Mouse (Mus musculus): ENCODE data around the gene Olfr8. TPM values are rescaled to one million over a fixed set of nuclear protein-coding genes. Genes with fewer than 3 reads are reported as not detected.

The Olfr8 gene
- polyA plus RNA-seq (2015; fragmentation: Nextera tagmentation; extraction: Ambion mirVana), result not detected in 2 replicates

DNA sequence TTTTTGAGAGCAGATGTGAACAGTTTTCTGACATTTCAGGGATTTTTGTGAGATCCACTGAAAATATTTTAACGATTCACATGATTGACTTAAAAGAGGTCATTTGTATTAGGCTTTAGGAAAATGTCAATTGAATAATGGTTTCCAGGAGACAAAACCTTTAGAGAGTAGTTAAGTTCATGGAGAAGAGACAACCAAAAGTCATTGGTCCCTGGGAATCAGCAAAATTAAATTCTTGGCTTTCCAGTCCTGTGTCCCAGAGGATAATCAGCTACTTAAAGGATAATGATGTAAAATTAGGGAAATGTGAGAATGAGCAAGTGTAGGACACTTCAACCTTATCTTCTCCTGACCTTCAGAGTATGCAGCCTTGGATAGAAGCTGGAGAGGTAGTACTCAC, at the start of gene Olfr8:
Olfr8 (plus strand) TSS at position 301 of the 400 bp plus-strand sequence.

DNA sequence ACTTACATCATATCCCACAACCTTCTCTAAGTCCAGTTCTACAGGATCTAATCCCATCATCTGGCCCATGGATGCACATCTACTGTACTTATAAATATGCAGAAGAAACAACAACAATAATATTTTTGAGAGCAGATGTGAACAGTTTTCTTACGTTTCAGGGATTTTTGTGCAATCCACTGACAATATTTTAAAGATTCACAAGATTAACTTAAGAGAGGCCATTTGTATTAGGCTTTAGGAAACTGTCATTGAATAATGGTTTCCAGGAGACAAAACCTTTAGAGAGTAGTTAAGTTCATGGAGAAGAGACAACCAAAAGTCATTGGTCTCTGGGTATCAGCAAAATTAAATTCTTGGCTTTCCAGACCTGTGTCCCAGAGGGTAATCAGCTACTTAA, 37.6 kb upstream of the Olfr8 start, which contains the start of gene Olfr1354:
Olfr1354 (plus strand) TSS at position 301 of the 400 bp plus-strand sequence.

DNA sequence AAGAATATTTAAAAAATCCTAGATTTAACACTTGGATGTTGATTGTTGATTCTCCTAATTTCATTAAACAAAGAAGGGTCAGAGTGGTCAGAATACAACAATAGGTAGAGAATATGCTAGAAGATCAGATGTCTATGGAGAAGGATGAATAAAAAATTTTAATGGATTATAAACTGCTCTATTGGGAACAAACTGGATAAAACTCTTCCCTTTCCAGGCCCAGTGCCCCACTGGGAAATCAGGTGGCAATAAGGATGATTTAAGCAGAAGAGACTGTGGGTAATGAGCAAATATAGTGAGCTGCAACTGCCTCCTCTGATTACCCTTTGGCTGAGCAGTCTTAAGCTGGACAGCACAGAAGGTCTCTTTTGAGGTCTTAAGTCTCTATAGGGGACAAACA, 12.6 kb downstream of the Olfr8 start, which contains the start of gene Olfr1353:
Olfr1353 (plus strand) TSS at position 301 of the 400 bp plus-strand sequence.

GRCm38 (mm10) chr10:78980750-78981149, 30.3 kb downstream of the Olfr8 start, which contains the start of gene Olfr1352:
Gene Olfr1352 (plus strand): TSS chr10:78981050.

Other genes starting within 250 kb of the Olfr8 start
- gene Casp14, start 232.3 kb upstream of the Olfr8 start, polyA plus RNA-seq (2015; fragmentation: Nextera tagmentation; extraction: Ambion mirVana), result not detected in 2 replicates
- gene Ccdc105, start 197.6 kb upstream of the Olfr8 start, polyA plus RNA-seq (2015; fragmentation: Nextera tagmentation; extraction: Ambion mirVana), result 0.39 and 0.41 TPM in 2 replicates
- gene Slc1a6, start 170.1 kb upstream of the Olfr8 start, polyA plus RNA-seq (2015; fragmentation: Nextera tagmentation; extraction: Ambion mirVana), result 43.3 and 52.0 TPM in 2 replicates
- not detected in 2 replicates for gene Olfr1356, start 98.5 kb upstream of the Olfr8 start, polyA plus RNA-seq (2015; fragmentation: Nextera tagmentation; extraction: Ambion mirVana)
- not detected in 2 replicates for gene Olfr1355, start 75.1 kb upstream of the Olfr8 start, polyA plus RNA-seq (2015; fragmentation: Nextera tagmentation; extraction: Ambion mirVana)
- gene Olfr1354, start 37.5 kb upstream of the Olfr8 start, polyA plus RNA-seq (2015; fragmentation: Nextera tagmentation; extraction: Ambion mirVana), result not detected in 2 replicates
- gene Olfr1353, start 12.7 kb downstream of the Olfr8 start, polyA plus RNA-seq (2015; fragmentation: Nextera tagmentation; extraction: Ambion mirVana), result not detected in 2 replicates
- not detected in 2 replicates for gene Olfr1352, start 30.4 kb downstream of the Olfr8 start, polyA plus RNA-seq (2015; fragmentation: Nextera tagmentation; extraction: Ambion mirVana)
- gene Olfr1351, start 61.8 kb downstream of the Olfr8 start, polyA plus RNA-seq (2015; fragmentation: Nextera tagmentation; extraction: Ambion mirVana), result not detected in 2 replicates
- gene Olfr57, start 78.1 kb downstream of the Olfr8 start, polyA plus RNA-seq (2015; fragmentation: Nextera tagmentation; extraction: Ambion mirVana), result 0.21 and 0.47 TPM in 2 replicates
- 26.0 and 28.5 TPM in 2 replicates for gene 2610008E11Rik, start 147.0 kb downstream of the Olfr8 start, polyA plus RNA-seq (2015; fragmentation: Nextera tagmentation; extraction: Ambion mirVana)
- gene Vmn2r80, start 198.1 kb downstream of the Olfr8 start, polyA plus RNA-seq (2015; fragmentation: Nextera tagmentation; extraction: Ambion mirVana), result not detected in 2 replicates